Mouse (Mus musculus) monocyte, adult 5-6 weeks (primary cell): ENCODE results near the gene Aasdhppt. TPM values are rescaled to one million over a fixed set of nuclear protein-coding genes. Genes with fewer than 3 reads are reported as not detected.

Experiments used
- ATAC-seq: fragments of 153-309, 156-312 bp; replicated peaks from 2 replicates; pipeline ENCODE4 v1.8.0; 2017; ENCODE audit warnings: mild to moderate bottlenecking; ENCODE audit not compliant: low TSS enrichment, insufficient number of reproducible peaks, severe bottlenecking, poor library complexity, low FRiP score
- total RNA-seq: library from RNA; stranded (forward); fragments of 200-1000, 200-491, 200-594 nt; gene quantifications from 3 replicates; pipeline ENCODE4 v1.2.3, GENCODE M21; 2017

Gene Aasdhppt
- total RNA-seq = 8.2 to 14.9 TPM (median 11.2 TPM) in 3 replicates

DNA sequence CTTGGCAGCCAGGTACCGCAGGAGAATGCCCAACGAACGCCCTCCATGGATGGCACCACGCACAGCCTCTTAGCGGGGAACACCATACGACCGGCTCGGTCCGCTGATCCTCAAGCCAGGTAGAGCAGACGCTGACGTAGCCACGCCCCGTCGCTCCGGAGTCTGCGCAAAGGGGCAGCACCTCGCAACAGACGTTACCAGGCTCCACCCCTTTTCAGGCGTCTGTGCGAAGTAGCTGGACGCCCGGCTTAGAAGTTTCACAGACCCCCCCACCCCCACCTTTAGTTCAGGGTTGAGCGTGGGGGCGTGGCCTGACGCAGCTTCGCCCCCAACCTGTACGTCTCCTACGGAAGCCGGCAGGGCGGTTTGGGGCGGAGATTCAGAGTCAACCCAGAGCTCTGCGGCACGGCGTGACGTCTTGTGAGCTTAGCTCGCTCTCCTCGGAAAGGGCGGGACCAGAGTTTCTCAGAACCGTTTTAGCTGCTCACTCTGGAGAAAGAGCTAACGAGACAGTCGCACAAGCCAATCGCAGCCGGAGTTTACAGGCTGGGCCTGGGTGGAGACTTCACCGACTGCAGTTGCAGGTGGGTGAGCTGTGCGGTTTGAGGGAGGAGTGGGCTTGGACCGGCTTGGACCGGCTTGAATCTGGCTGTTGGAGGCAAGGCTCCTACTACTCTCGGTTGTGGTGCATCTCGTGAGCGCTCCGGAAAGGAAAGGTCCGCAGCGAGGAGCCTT is at the start of gene Aasdhppt, which contains the start of gene Kbtbd3:
Gene Aasdhppt (minus strand): TSS at position 121 of the 735 bp plus-strand sequence.
Gene Kbtbd3 (plus strand): TSS at position 483 of the 735 bp plus-strand sequence.
- peak; percentile 93 for ATAC-seq

DNA sequence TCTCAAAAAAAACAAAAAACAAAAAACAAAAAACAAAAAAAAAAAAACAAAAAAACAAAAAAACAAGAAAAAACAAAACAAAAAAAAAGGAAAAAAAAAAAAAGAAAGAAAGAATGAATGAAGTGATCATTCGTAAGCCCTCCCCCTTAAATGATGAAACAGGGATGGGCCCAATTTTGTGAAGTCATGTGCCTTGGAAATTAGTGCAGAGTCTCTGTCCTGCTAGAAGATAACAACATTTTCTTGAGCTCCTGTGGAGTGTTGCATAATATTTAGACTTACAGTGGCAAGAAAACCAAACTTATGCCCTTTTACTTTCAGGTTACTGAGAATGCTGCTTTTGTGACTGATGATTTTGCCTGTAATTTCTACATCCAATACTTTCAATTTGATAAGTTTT is 43.9 kb upstream of the Aasdhppt start:
- no peak for ATAC-seq

DNA sequence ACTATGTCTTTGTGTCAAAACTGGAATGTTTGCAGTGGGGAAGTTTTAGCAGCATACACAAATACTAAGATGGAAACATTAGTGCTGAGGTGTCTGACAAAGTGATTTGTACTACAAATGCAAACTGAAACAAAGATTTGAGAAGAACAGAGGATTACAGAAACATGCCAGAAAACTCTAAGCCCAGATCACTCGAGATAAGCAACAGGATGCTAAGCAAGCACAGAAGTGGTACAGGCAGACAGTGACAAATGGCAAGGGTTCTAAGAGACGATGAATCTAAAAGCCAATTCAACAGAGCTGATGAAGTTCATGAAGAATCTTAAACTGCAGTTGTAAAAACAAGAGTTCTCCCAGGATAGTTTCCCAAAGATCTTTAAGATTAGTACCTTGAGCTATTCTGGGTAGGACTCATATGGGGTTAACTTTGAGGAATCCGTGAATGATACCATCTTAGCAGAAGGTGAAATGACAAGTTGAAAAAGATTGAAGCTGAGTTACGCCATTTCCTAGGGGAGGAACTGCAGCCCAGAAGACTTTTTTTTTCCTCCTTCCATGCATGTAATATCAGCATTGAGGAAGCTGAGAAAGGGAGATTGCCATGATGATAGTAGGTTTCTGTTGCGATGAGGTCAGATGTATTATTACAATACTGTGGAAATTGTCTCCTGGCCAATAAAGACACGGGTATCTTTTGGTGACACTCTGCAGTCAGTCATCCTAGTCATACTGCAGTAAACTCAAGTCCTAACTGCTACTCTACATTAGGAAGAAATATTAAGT is 9.9 kb upstream of the Aasdhppt start:
- no peak for ATAC-seq

DNA sequence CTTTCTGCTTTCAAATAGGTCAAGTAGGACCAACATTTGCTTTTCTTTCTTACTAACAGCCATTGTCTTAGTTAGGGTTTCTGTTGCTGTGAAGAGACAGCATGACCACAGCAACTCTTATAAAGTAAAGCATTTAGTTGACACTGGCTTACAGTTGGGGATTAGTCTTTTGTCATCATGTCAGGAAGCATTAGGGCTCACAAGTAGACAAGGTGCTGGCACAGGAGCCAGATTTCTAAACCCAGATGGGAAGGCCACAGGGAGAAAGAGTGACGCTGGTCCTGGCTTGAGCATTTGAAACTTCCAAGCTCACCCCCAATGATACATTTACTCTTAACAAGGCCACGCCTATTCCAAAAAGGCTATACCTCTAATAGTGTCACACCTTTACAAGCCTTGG is 6.5 kb upstream of the Aasdhppt start:
- ATAC-seq = no peak

DNA sequence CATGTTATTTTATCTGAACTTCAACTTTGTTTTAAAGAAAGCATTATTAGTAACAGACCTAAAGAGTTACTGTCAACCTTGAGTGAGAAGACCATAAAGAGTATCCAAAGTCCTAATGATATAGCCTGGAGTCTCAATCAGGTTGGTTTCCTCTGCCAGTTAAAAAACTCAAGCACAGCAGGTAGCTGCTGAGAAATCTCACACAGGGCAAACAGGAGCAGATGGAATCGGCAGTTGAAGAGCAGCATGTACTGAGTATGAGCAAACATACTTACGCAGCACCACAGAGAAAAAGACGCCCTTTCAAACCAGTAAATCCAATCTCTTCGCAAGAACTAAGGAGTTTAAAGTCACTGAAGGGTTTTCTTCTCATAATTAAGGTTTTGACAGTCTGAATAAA is 4.7 kb upstream of the Aasdhppt start:
- no peak for ATAC-seq

DNA sequence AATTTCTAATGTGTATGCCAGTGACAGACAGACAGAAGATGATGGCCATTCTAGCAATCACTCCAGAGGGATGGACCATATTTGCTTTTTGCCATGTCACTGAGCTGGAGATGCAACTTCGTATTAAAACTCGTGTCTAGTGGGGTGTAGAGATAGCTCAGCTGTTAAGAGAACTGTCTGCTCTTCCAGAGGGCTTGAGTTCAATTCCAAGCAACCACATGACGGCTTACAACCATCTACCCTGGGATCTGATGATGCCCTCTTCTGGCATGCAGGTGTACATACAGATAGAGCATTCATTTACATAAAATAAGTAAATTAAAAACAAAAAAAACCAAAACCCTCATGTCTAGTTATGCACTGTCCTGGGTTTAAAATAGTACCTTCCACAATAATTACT is 1.9 kb upstream of the Aasdhppt start:
- no peak for ATAC-seq

DNA sequence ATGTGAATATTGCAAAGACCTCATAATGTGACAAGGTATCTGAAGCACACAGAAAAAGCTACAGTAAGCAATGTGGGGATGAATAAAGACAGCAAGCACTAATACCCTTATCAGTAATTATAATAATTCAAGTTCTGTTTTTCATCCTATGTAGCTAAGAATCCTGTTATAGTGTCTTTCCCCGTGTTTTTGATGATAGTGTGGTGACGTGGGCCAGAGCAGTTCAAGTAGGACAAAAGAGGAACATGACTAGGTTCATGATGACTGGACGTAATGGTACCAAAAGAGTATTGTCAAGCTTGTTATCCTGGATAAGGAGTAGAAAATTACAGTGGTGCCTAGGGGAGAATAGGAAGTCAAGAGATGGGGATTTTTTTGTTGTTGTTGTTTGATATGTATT is 1.4 kb upstream of the Aasdhppt start:
- no peak for ATAC-seq

DNA sequence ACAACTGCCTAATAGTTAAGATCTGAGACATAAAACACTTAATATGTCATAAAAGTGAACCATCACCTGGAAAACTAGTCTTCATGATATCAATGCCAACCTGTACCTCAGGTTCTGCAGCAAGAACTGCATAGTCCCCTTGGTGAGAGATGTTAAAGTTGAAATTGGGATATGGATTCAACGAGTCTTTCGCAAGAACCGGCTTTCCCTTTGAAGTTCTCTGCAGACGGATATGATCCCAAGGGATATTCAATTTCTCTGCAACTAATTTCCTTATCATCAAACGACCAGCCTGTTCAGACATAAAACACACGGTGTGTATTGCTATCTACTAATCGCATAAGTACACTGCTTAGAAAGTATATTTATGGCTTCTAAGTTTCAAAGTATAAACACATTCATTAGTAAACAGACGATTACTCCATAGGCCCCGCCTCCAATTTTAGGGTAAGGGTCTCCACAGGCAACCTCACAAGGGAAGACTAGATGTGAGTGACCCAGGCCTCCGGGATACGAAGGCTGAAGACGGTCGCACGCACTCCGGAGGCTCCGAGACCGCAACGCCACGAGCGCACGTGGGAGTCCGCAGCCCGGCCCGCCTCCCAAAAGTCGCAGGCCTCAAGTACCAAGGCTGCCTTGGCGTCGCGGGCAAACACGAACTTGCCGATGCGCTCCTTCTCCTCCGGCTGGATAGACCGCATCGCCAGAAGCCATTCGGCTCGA is 482 bp downstream of the Aasdhppt start:
- peak; percentile 20 for ATAC-seq

DNA sequence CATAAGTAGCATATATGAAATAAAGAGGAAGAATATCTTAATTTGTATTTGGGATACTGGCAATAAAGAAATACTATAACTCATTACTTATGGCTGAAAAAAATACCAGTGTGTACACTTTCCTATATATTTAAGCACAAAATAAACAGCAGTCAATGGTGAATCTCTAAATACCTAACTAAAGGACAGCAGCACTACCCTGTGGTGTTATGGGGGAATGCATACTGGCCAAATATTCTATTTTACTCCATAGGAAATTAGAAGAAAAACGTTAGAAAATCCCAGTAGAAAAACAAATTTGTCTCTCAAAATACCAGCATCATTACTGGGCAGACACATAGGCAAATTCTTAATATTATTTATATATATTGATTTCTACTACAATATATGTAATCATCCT is 4.4 kb downstream of the Aasdhppt start:
- ATAC-seq = no peak

DNA sequence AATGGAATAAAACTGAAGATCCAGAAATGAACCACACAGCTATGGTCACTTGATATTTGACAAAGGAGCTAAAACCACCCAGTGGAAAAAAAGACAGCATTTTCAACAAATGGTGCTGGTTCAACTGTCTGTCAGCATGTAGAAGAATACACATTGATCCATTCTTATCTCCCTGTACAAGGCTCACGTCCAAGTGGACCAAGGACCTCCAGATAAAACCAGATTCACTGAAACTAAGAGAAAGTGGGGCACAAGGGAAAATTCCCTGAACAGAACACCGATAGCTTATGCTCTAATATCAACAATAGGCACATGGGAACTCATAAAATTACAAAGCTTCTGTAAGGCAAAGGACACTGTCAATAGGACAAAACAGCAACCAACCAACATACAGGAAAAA is 8.8 kb downstream of the Aasdhppt start:
- no peak for ATAC-seq

DNA sequence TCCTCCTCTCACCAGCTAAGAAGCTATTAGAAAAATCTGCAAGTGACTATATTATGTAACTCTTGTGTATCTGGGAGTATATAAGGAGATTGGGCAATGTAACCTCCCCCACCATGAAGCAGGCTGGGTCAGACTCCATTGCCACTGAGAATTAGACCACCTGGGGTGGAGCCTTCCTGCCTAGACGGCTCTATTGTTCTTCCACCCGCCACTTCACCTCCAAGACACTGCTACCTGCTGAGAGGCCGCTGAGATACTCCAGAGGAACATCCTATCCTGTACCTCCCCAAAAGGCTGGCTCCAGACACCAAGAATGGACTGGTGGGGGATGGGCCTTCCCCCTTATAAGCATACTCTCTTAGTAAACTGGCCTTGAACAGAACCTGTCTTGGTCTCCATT is 25.4 kb downstream of the Aasdhppt start:
- no peak for ATAC-seq

DNA sequence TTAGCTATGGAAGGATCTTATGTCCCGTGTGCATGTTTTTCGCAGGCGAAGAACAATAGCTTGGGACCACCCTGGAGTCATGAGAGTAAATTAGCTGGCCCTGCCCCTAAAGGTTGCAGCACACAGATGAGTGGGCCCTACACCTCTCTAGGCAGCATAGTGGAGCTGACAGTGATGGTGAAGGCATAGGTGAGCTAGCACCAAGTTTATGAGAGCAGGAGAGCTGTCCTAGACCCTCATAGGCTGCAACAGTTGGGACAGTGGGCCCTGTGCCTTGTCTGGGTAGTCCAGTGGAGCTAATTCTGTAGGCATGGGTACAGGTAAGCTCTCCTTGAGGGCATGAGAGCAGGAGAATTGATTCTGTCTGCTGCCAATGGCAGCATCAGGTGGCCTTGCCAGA is 42.4 kb downstream of the Aasdhppt start:
- no peak for ATAC-seq

DNA sequence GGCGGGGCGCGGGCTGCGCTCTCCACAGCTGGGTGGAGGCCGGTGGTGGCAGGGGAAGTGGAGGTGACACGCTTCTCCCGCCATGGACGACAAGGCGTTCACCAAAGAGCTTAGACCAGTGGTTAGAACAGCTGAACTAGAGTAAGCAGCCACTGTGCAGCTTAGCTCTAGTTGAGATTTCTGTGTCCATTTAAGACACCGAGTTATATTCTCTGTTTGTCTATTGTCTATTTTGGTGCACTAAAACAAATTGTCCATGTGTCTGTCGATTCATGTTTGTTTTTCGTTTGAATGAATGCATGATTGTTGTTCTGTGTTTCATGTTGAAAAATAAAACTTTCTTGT is 48.6 kb downstream of the Aasdhppt start:
- no peak for ATAC-seq

DNA sequence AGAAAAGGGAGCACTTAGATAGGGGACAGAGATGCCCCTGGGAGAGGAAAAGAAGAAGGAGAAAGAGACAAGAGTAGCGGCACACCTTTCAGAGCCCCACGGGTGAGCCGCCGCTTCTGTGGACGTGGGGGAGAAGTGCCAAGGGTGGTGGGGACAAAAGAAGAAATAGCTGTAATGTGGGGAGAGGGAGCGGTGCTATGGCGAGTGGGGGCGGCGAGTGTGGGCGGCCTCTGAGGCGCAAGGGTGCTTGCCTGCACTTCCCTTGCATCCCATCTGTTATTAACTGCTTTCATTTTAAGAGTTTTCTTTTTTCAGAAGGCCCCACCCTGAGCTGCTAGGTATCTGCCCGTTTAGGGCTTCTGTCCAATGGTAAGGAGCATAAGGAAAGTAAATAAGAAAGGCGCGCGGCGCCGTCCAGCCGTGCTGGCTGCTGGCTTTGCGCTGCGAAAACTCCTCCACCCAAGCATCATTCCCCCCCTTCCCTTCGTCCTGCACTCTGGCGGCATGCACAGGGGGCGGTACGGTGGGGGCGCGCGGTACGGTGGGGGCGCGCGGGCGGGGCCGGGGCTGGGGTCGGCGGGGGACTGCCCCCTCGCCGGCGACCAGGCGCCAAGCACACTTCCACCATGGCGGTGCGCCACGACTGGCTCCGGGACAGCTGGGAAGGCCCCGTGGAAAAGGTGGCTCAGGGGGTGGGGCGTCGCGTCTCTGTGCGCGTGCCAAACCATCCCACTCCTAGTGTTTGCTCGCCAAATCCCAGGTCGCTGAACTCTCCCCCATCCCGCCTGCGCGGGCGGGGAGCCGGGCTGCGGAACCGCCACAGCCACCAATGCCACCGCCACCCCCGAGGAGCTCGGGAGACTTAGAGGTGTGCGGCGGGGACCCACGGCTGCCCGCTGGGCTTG is 49.2 kb downstream of the Aasdhppt start:
- ATAC-seq = no peak

DNA sequence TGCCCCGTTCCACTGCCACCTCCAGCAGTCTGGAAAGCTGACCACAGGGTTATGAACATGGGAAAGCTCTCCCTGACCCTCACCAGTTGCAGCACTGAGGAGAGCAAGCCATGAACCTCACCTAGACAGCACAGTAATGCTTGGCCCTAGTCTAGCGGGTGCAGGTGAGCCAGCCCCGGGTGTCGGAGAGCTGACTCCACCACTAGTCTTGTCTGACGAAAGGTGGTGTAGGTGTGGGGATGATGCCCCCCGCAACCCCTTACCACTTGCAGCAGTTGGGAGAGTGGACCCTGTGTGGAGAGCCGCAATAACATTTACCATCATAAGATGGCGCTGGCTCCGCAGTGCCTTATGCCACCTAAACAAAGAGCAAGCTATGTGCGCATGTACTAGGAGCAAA is 50.2 kb downstream of the Aasdhppt start:
- ATAC-seq = no peak
